Mouse (Mus musculus) hematopoietic stem cell, adult 5-6 weeks (primary cell): ENCODE data around the gene Zdhhc22. TPM values are rescaled to one million over a fixed set of nuclear protein-coding genes. Genes with fewer than 3 reads are reported as not detected.

Experiments
- ATAC-seq, 2 experiments: fragments of 125-278 bp in 1 of 2; replicated peaks in 1 of 2; 2 replicates each; pipeline ENCODE4 v1.8.0; 2016 to 2017; ENCODE audit warnings: inconsistent platforms in 2 of 2, mild to moderate bottlenecking in 2 of 2, moderate number of reproducible peaks in 2 of 2, low read depth in 1 of 2, moderate TSS enrichment in 1 of 2; ENCODE audit not compliant: low FRiP score in 2 of 2, poor library complexity in 2 of 2, severe bottlenecking in 2 of 2, insufficient read depth in 1 of 2, low TSS enrichment in 1 of 2
- total RNA-seq: library from RNA; stranded (forward); fragments of 172-1452, 232-1000 nt; gene quantifications from 2 replicates; pipeline ENCODE4 v1.2.3, GENCODE M21; 2017

The Zdhhc22 gene
- total RNA-seq, 1 experiment from 2014 or later, result not detected

- peak; percentile 47 to 57 for ATAC-seq
Observed at GRCm38 (mm10) chr12:86974387-86975288, 15.6 kb downstream of the Zdhhc22 start.

GRCm38 (mm10) chr12:86973706-86974105 lies 16.5 kb downstream of the Zdhhc22 start:
- no peak for ATAC-seq

GRCm38 (mm10) chr12:86973216-86973615 lies 17.0 kb downstream of the Zdhhc22 start:
- no peak for ATAC-seq

- no peak for ATAC-seq
Observed at GRCm38 (mm10) chr12:86971089-86971488, 19.1 kb downstream of the Zdhhc22 start.

- ATAC-seq, result no peak
Observed at GRCm38 (mm10) chr12:86969220-86969601, 21.0 kb downstream of the Zdhhc22 start.

- ATAC-seq, result peak in 1 of 2 experiments; percentile 46; a peak in 2 of 4 replicates
Observed at GRCm38 (mm10) chr12:86968468-86969219, 21.6 kb downstream of the Zdhhc22 start.

GRCm38 (mm10) chr12:86965237-86965799 lies 24.9 kb downstream of the Zdhhc22 start:
- ATAC-seq, result no peak

- no peak for ATAC-seq
Observed at GRCm38 (mm10) chr12:86964278-86965057, 25.8 kb downstream of the Zdhhc22 start.

GRCm38 (mm10) chr12:86961589-86962344 lies 28.5 kb downstream of the Zdhhc22 start:
- no peak for ATAC-seq

GRCm38 (mm10) chr12:86960791-86961335 lies 29.4 kb downstream of the Zdhhc22 start:
- ATAC-seq, result no peak

- ATAC-seq, result no peak
Observed at GRCm38 (mm10) chr12:86960138-86960537, 30.1 kb downstream of the Zdhhc22 start.

GRCm38 (mm10) chr12:86959661-86960060 lies 30.6 kb downstream of the Zdhhc22 start:
- no peak for ATAC-seq

GRCm38 (mm10) chr12:86958558-86958957 lies 31.7 kb downstream of the Zdhhc22 start:
- ATAC-seq, result no peak

GRCm38 (mm10) chr12:86955894-86956293 lies 34.3 kb downstream of the Zdhhc22 start:
- no peak for ATAC-seq

- no peak for ATAC-seq
Observed at GRCm38 (mm10) chr12:86952331-86952850, 37.8 kb downstream of the Zdhhc22 start.

- ATAC-seq, result no peak
Observed at GRCm38 (mm10) chr12:86950961-86951360, 39.3 kb downstream of the Zdhhc22 start.
